ENCODE assay signal across 7 mouse cellular contexts in genomic region chr9:45608097-45609031, GRCm38 (mm10).
DNase-seq lines count a peak whose midpoint lies in the region; ATAC-seq and TF ChIP-seq lines count a peak whose summit lies in the region.

No protein-coding gene starts in this region.

- H3K27me3 ChIP-seq in liver, adult 2 months (ENCODE audit: control insufficient read depth, insufficient read depth, low read length) = no peaks in the 10 kb centered on the region
- H3K27me3 ChIP-seq in liver, postnatal 0 days (ENCODE audit: insufficient read depth, low read length) = no peaks in the 10 kb centered on the region
- no peaks in the 10 kb centered on the region for H3K27me3 ChIP-seq in hindbrain, embryonic 12.5 days

- H3K27ac ChIP-seq in liver, adult 2 months (replicated peaks; ENCODE audit: insufficient read depth, low read depth, low read length) = no peak overlapping the region
- H3K27ac ChIP-seq in liver, postnatal 0 days (ENCODE audit: low read depth) = no peak overlapping the region
- peak overlapping the region; percentile 69 for H3K27ac ChIP-seq in hindbrain, embryonic 12.5 days

- intact Hi-C loops in left cerebral cortex, postnatal 4 days (cut with DNase I) = no loop called here

- H3K9ac ChIP-seq in liver, adult 2 months (ENCODE audit: low read depth, low read length) = no peak overlapping the region
- H3K9ac ChIP-seq in liver, postnatal 0 days (replicated peaks) = no peak overlapping the region
- no peak overlapping the region for H3K9ac ChIP-seq in hindbrain, embryonic 12.5 days

- TF ChIP-seq CTCF in liver, adult 2 months (IDR thresholded peaks at IDR 0.05; ENCODE audit: low read depth, low read length) = no peak
- no peak for TF ChIP-seq CTCF in liver, postnatal 0 days (IDR thresholded peaks at IDR 0.05; ENCODE audit: low read depth)

- no peak for TF ChIP-seq EP300 in liver, postnatal 0 days (IDR thresholded peaks at IDR 0.05; ENCODE audit: low read depth)

- no peak overlapping the region for H3K4me2 ChIP-seq in liver, postnatal 0 days (ENCODE audit: low read depth, low read length)
- H3K4me2 ChIP-seq in hindbrain, embryonic 12.5 days (replicated peaks) = no peak overlapping the region

- ATAC-seq in liver, postnatal 0 days = no peak
- ATAC-seq in hindbrain, embryonic 12.5 days (ENCODE audit: low FRiP score) = peak; percentile 64
- no peak for ATAC-seq in megakaryocyte-erythroid progenitor cell, adult 5-6 weeks (replicated peaks; ENCODE audit: low FRiP score, low TSS enrichment, poor library complexity, severe bottlenecking)

- 46% methylated on average over 13 of the region's 13 CpGs for WGBS in liver, adult 2 months
- 35% methylated on average over 13 of the region's 13 CpGs for WGBS in liver, postnatal 0 days (ENCODE audit: insufficient replicate concordance)
- 31% methylated on average over 13 of the region's 13 CpGs for WGBS in hindbrain, embryonic 12.5 days

- H3K36me3 ChIP-seq in liver, adult 2 months (ENCODE audit: control insufficient read depth, insufficient read depth, low read length) = no peaks in the 10 kb centered on the region
- H3K36me3 ChIP-seq in liver, postnatal 0 days (replicated peaks; ENCODE audit: insufficient read depth, low read length) = no peaks in the 10 kb centered on the region
- H3K36me3 ChIP-seq in hindbrain, embryonic 12.5 days = no peaks in the 10 kb centered on the region

- H3K79me2 ChIP-seq in liver, adult 2 months (ENCODE audit: control insufficient read depth, insufficient read depth, low read length) = no peaks in the 10 kb centered on the region

- no peak for TF ChIP-seq POLR2A in liver, adult 2 months (IDR thresholded peaks at IDR 0.05; ENCODE audit: extremely low read depth, insufficient read depth, low read length)

- H3K4me1 ChIP-seq in liver, adult 2 months (ENCODE audit: control insufficient read depth, insufficient read depth, low read length) = no peaks in the 10 kb centered on the region
- no peaks in the 10 kb centered on the region for H3K4me1 ChIP-seq in liver, postnatal 0 days (ENCODE audit: insufficient read depth)
- peaks cover 16% of the 10 kb centered on the region for H3K4me1 ChIP-seq in hindbrain, embryonic 12.5 days

- no peaks in the 10 kb centered on the region for H3K9me3 ChIP-seq in liver, postnatal 0 days (ENCODE audit: low read length)
- no peaks in the 10 kb centered on the region for H3K9me3 ChIP-seq in hindbrain, embryonic 12.5 days (replicated peaks)

- no peak overlapping the region for H3K4me3 ChIP-seq in liver, adult 2 months (ENCODE audit: insufficient read depth, low read depth, low read length)
- no peak overlapping the region for H3K4me3 ChIP-seq in liver, postnatal 0 days (ENCODE audit: low read depth, low read length)
- no peak overlapping the region for H3K4me3 ChIP-seq in hindbrain, embryonic 12.5 days

- peak; percentile 5 for DNase-seq in liver, adult 2 months (ENCODE audit: extremely low read depth, low read depth, low spot score)
- DNase-seq in liver, postnatal 0 days = no peak
- DNase-seq in left cerebral cortex, postnatal 4 days = peak; percentile 74
- peak; percentile 2 for DNase-seq in yolk sac, embryonic 10.5 days (ENCODE audit: low spot score)
- DNase-seq in liver = no peak

Comparison
In these comparisons a context has a peak if more than half of its experiments do, and no peak if none do; other contexts are left out.
1. DNase-seq: peak in liver, adult 2 months (single experiment), left cerebral cortex, postnatal 4 days (single experiment) and yolk sac, embryonic 10.5 days (single experiment); none in liver, postnatal 0 days (single experiment) and liver (single experiment).